Mouse (Mus musculus): Measurements from ENCODE around the gene Olfr644.

Gene Olfr644

GRCm38 (mm10) chr7:104071769-104072168 lies at the start of gene Olfr644:
Olfr644 (minus strand) TSS chr7:104071869.
- DNase-seq: no peak

GRCm38 (mm10) chr7:104104757-104104972 lies 33.0 kb upstream of the Olfr644 start, which contains the start of gene Olfr646:
Olfr646 (plus strand) TSS chr7:104104873.
- no peak for DNase-seq

GRCm38 (mm10) chr7:104103913-104104756 lies 32.5 kb upstream of the Olfr644 start:
- no peak for DNase-seq

GRCm38 (mm10) chr7:104085365-104085764 lies 13.7 kb upstream of the Olfr644 start, which contains the start of gene Olfr645:
Olfr645 (minus strand) TSS chr7:104085465.
- no peak for DNase-seq

GRCm38 (mm10) chr7:104061345-104061744 lies 10.3 kb downstream of the Olfr644 start, which contains the start of gene 4930516K23Rik:
4930516K23Rik (minus strand) TSS chr7:104061445.
- no peak for DNase-seq

GRCm38 (mm10) chr7:104059215-104059614 lies 12.5 kb downstream of the Olfr644 start:
- no peak for DNase-seq

- DNase-seq: no peak
Measured at GRCm38 (mm10) chr7:104052566-104052965, 19.1 kb downstream of the Olfr644 start, which contains the start of gene Olfr642. Olfr642 (minus strand) TSS chr7:104052666.

GRCm38 (mm10) chr7:104050745-104051144 lies 20.9 kb downstream of the Olfr644 start:
- no peak for DNase-seq

- DNase-seq: no peak
Measured at GRCm38 (mm10) chr7:104035145-104035544, 36.5 kb downstream of the Olfr644 start, which contains the start of gene Olfr641. Olfr641 (plus strand) TSS chr7:104035445.

GRCm38 (mm10) chr7:104026978-104027377 lies 44.7 kb downstream of the Olfr644 start:
- no peak for DNase-seq

GRCm38 (mm10) chr7:104025473-104025872 lies 46.2 kb downstream of the Olfr644 start, which contains the start of gene Olfr640:
Olfr640 (minus strand) TSS chr7:104025573.
- no peak for DNase-seq

- no peak for DNase-seq
Measured at GRCm38 (mm10) chr7:104021651-104022050, 50.0 kb downstream of the Olfr644 start.

GRCm38 (mm10) chr7:104018953-104019352 lies 52.7 kb downstream of the Olfr644 start:
- DNase-seq: no peak

- DNase-seq: no peak
Measured at GRCm38 (mm10) chr7:104017203-104017602, 54.5 kb downstream of the Olfr644 start, which contains the start of gene Olfr639. Olfr639 (minus strand) TSS chr7:104017303.
